Mouse (Mus musculus): ENCODE data around the gene Abca14.

- TF ChIP-seq POLR2A (IDR thresholded peaks at IDR 0.05; ENCODE audit: control insufficient read depth, extremely low read depth, insufficient read depth, low read length, poor library complexity), result no peak
- no peak for TF ChIP-seq CTCF (IDR thresholded peaks at IDR 0.05; ENCODE audit: borderline replicate concordance, control insufficient read depth, extremely low read depth, insufficient read depth, low read length, poor library complexity)
Measured at GRCm38 (mm10) chr7:120195207-120195606, 8.6 kb upstream of the Abca14 start.

Data from thymus, adult 2 months (tissue).